Mouse (Mus musculus) skeletal muscle tissue, postnatal 0 days (tissue): Measurements from ENCODE around the gene Slc5a1. TPM values are rescaled to one million over a fixed set of nuclear protein-coding genes. Genes with fewer than 3 reads are reported as not detected.

ENCODE experiments used
- polyA plus RNA-seq: library from polyadenylated mRNA; unstranded; fragments of >200 nt; fragmentation: Nextera tagmentation; extraction: Ambion mirVana; gene quantifications from 2 replicates; pipeline ENCODE4 v1.2.1, GENCODE M21; 2015

The Slc5a1 gene
- polyA plus RNA-seq = 0.21 TPM in 1 of 2 replicates, not detected in the other

GRCm38 (mm10) chr5:33104025-33104481 is at the start of gene Slc5a1:
Slc5a1 (plus strand) TSS chr5:33104219.

Other genes starting within 250 kb of the Slc5a1 start
- gene Prr14l, start 250.0 kb upstream of the Slc5a1 start, polyA plus RNA-seq = 4.6 and 5.5 TPM in 2 replicates
- 4.0 and 5.0 TPM in 2 replicates for gene Depdc5, start 240.5 kb upstream of the Slc5a1 start, polyA plus RNA-seq
- gene Ywhah, start 85.4 kb upstream of the Slc5a1 start, polyA plus RNA-seq = 149 and 179 TPM in 2 replicates
- 12.4 and 25.0 TPM in 2 replicates for gene Spon2, start 114.2 kb downstream of the Slc5a1 start, polyA plus RNA-seq
- 156 and 173 TPM in 2 replicates for gene Ctbp1, start 170.8 kb downstream of the Slc5a1 start, polyA plus RNA-seq
- 96.4 and 111 TPM in 2 replicates for gene Maea, start 231.3 kb downstream of the Slc5a1 start, polyA plus RNA-seq